Mouse (Mus musculus): ENCODE data around the gene Eps8. TPM values are rescaled to one million over a fixed set of nuclear protein-coding genes. Genes with fewer than 3 reads are reported as not detected.

Gene Eps8
- polyA plus RNA-seq, 1 experiment from 2014 or later, result 4.8 TPM

- no peak overlapping the region for H3K4me3 ChIP-seq (ENCODE audit: low read depth, low read length)
- no peaks in the 10 kb centered on the region for H3K27me3 ChIP-seq (ENCODE audit: insufficient read depth, low read length)
- H3K4me2 ChIP-seq (ENCODE audit: low read depth, low read length), result no peak overlapping the region
- ATAC-seq (no peak), DNase-seq (no peak)
- H3K9ac ChIP-seq (replicated peaks), result no peak overlapping the region
- no peaks in the 10 kb centered on the region for H3K4me1 ChIP-seq (ENCODE audit: insufficient read depth)
- no peak overlapping the region for H3K27ac ChIP-seq (ENCODE audit: low read depth)
- TF ChIP-seq EP300 (IDR thresholded peaks at IDR 0.05; ENCODE audit: low read depth), result no peak
- no peaks in the 10 kb centered on the region for H3K9me3 ChIP-seq (ENCODE audit: low read length)
- WGBS (ENCODE audit: insufficient replicate concordance), result 51% methylated on average over 3 of the region's 3 CpGs
- no peaks in the 10 kb centered on the region for H3K36me3 ChIP-seq (replicated peaks; ENCODE audit: insufficient read depth, low read length)
Observed at GRCm38 (mm10) chr6:137505555-137506227, 149.0 kb downstream of the Eps8 start.

- no peak for DNase-seq
- 41% methylated on average over 1 of the region's 1 CpGs for WGBS (ENCODE audit: insufficient replicate concordance)
- Histone ChIP-seq H3K4me3 (ENCODE audit: low read depth, low read length) (no peak overlapping the region), H3K27me3 (ENCODE audit: insufficient read depth, low read length) (no peaks in the 10 kb centered on the region), H3K4me1 (ENCODE audit: insufficient read depth) (no peaks in the 10 kb centered on the region), H3K9ac (replicated peaks) (no peak overlapping the region), H3K36me3 (replicated peaks; ENCODE audit: insufficient read depth, low read length) (no peaks in the 10 kb centered on the region), H3K9me3 (ENCODE audit: low read length) (no peaks in the 10 kb centered on the region), H3K4me2 (ENCODE audit: low read depth, low read length) (no peak overlapping the region), H3K27ac (ENCODE audit: low read depth) (no peak overlapping the region)
- TF ChIP-seq EP300 (IDR thresholded peaks at IDR 0.05; ENCODE audit: low read depth), result no peak
- TF ChIP-seq CTCF (IDR thresholded peaks at IDR 0.05; ENCODE audit: low read depth), result no peak
- ATAC-seq, result no peak
Observed at GRCm38 (mm10) chr6:137504052-137504451, 150.6 kb downstream of the Eps8 start.

DNA sequence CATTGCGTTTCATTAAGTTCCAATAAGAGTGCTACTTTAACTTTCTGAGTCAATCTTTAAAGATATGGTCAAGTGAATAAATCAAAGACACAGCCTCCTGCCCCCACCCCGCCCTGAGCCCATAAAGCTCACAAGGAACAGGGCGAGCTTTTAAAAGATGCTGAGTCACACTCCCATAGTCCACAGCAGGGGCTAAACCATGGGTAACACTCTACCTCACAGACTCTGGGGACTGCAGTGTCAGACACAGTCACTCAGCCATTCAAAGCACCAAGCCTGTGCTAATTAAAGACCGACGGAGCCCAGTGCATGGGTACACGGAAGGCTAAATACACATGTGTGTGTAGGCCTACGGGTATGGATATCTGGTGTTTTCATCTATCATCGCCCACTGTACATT is 151.2 kb downstream of the Eps8 start:
- Histone ChIP-seq H3K4me1 (ENCODE audit: insufficient read depth) (no peaks in the 10 kb centered on the region), H3K9ac (replicated peaks) (no peak overlapping the region), H3K9me3 (ENCODE audit: low read length) (no peaks in the 10 kb centered on the region), H3K27me3 (ENCODE audit: insufficient read depth, low read length) (no peaks in the 10 kb centered on the region), H3K4me2 (ENCODE audit: low read depth, low read length) (no peak overlapping the region), H3K27ac (ENCODE audit: low read depth) (no peak overlapping the region), H3K36me3 (replicated peaks; ENCODE audit: insufficient read depth, low read length) (no peaks in the 10 kb centered on the region), H3K4me3 (ENCODE audit: low read depth, low read length) (no peak overlapping the region)
- no peak for TF ChIP-seq CTCF (IDR thresholded peaks at IDR 0.05; ENCODE audit: low read depth)
- TF ChIP-seq EP300 (IDR thresholded peaks at IDR 0.05; ENCODE audit: low read depth), result no peak
- no peak for ATAC-seq
- DNase-seq, result no peak
- WGBS (ENCODE audit: insufficient replicate concordance), result 80% methylated on average over 8 of the region's 8 CpGs

DNA sequence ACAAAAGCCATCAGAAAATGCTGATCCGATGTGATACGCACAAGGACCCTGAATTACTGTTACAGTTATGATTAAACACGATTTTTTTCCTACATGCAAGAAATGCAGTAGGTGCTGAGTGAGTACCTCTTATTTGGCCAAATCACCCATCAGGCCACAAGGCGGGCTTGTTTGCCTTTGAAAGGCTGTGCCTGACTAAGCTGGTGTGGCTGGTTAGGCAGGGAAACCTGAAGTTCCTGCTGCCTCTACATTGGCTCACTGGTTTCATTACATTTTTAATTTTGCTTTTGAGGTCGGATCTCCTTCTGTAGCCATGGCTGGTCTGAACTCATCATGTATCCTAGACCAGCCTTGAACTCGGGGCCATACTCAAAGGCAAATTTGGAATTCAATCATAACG is 151.7 kb downstream of the Eps8 start:
- 80% methylated on average over 7 of the region's 7 CpGs for WGBS (ENCODE audit: insufficient replicate concordance)
- ATAC-seq, result no peak
- H3K9me3 ChIP-seq (ENCODE audit: low read length), result no peaks in the 10 kb centered on the region

GRCm38 (mm10) chr6:137498781-137499180 is 155.9 kb downstream of the Eps8 start:
- Histone ChIP-seq H3K9ac (replicated peaks) (no peak overlapping the region), H3K27me3 (ENCODE audit: insufficient read depth, low read length) (no peaks in the 10 kb centered on the region), H3K9me3 (ENCODE audit: low read length) (no peaks in the 10 kb centered on the region), H3K4me2 (ENCODE audit: low read depth, low read length) (no peak overlapping the region), H3K27ac (ENCODE audit: low read depth) (no peak overlapping the region), H3K4me3 (ENCODE audit: low read depth, low read length) (no peak overlapping the region), H3K36me3 (replicated peaks; ENCODE audit: insufficient read depth, low read length) (no peaks in the 10 kb centered on the region), H3K4me1 (ENCODE audit: insufficient read depth) (peaks cover 2% of the 10 kb centered on the region; the same call in 1 of the 2 replicates)
- DNase-seq (no peak), ATAC-seq (no peak)
- TF ChIP-seq CTCF (IDR thresholded peaks at IDR 0.05; ENCODE audit: low read depth), result no peak
- TF ChIP-seq EP300 (IDR thresholded peaks at IDR 0.05; ENCODE audit: low read depth), result no peak
- WGBS (ENCODE audit: insufficient replicate concordance), result 66% methylated on average over 6 of the region's 6 CpGs

More for the DNA sequence above, 151.7 kb downstream of the Eps8 start:
- Histone ChIP-seq H3K36me3 (replicated peaks; ENCODE audit: insufficient read depth, low read length) (no peaks in the 10 kb centered on the region), H3K4me1 (ENCODE audit: insufficient read depth) (no peaks in the 10 kb centered on the region), H3K9ac (replicated peaks) (no peak overlapping the region), H3K4me2 (ENCODE audit: low read depth, low read length) (no peak overlapping the region), H3K27me3 (ENCODE audit: insufficient read depth, low read length) (no peaks in the 10 kb centered on the region), H3K27ac (ENCODE audit: low read depth) (no peak overlapping the region), H3K4me3 (ENCODE audit: low read depth, low read length) (no peak overlapping the region)
- TF ChIP-seq CTCF (IDR thresholded peaks at IDR 0.05; ENCODE audit: low read depth) (no peak), EP300 (IDR thresholded peaks at IDR 0.05; ENCODE audit: low read depth) (no peak)
- no peak for DNase-seq

DNA sequence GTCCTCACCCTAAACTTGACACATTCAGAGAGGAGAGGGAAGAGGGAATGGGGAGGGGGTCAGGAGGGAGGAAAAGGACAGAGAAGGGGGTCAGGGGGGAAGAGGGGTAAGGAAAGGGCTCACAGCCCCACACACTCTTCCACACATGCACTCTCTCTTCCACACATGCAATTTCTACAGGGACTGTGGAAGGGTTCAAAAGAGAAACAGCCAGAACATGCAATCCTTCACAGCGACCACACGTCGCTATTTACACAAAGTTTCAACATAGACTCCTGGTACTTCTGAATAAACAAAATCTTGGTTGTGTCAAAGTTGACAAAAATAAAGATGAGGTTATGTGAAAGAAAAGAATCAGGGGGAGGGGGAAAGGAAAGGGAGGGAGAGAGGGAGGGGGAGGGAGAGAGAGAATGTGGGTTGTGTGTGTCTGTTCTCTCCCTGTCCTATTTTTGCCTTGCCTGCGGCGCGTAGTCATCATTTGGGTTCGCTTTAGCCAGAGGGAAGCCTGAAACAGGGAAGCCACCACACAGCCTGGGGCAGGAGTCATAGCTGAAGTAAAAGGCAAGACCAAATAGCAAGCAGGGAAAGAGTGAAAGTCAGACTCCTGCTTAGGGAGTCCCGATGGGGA is 157.4 kb downstream of the Eps8 start:
- H3K27me3 ChIP-seq (ENCODE audit: insufficient read depth, low read length), result no peaks in the 10 kb centered on the region
- no peaks in the 10 kb centered on the region for H3K36me3 ChIP-seq (replicated peaks; ENCODE audit: insufficient read depth, low read length)
- H3K9me3 ChIP-seq (ENCODE audit: low read length), result no peaks in the 10 kb centered on the region
- ATAC-seq, result peak; percentile 81
- no peak overlapping the region for H3K4me2 ChIP-seq (ENCODE audit: low read depth, low read length)
- no peak for DNase-seq
- 79% methylated on average over 8 of the region's 8 CpGs for WGBS (ENCODE audit: insufficient replicate concordance)
- peaks cover 2% of the 10 kb centered on the region; the same call in 1 of the 2 replicates for H3K4me1 ChIP-seq (ENCODE audit: insufficient read depth)
- no peak overlapping the region for H3K4me3 ChIP-seq (ENCODE audit: low read depth, low read length)
- no peak for TF ChIP-seq EP300 (IDR thresholded peaks at IDR 0.05; ENCODE audit: low read depth)
- TF ChIP-seq CTCF (IDR thresholded peaks at IDR 0.05; ENCODE audit: low read depth), result no peak
- 0 out of 2 replicates have a peak overlapping the region, but pooled peaks have one; percentile 11 for H3K27ac ChIP-seq (ENCODE audit: low read depth)
- no peak overlapping the region for H3K9ac ChIP-seq (replicated peaks)

All from liver, postnatal 0 days (tissue).